Mouse (Mus musculus) mouse embryonic stem cell (cell line): ENCODE measurements around the gene Slc35e3.

Experiments used
- in situ Hi-C, 2 experiments: fragments of 300-500 bp; cut with MboI; formaldehyde crosslinking; loops; 1 replicate in 1 of 2; 3 replicates in 1 of 2; pipeline ENCODE4 v1.14.3; 2019 to 2020; ENCODE audit warnings: low sequenced_read_pairs in 2 of 2, low pct_unique_long_range_greater_than_20kb in 1 of 2, mixed read lengths in 1 of 2; ENCODE audit not compliant: unreplicated experiment in 1 of 2

Gene Slc35e3

DNA sequence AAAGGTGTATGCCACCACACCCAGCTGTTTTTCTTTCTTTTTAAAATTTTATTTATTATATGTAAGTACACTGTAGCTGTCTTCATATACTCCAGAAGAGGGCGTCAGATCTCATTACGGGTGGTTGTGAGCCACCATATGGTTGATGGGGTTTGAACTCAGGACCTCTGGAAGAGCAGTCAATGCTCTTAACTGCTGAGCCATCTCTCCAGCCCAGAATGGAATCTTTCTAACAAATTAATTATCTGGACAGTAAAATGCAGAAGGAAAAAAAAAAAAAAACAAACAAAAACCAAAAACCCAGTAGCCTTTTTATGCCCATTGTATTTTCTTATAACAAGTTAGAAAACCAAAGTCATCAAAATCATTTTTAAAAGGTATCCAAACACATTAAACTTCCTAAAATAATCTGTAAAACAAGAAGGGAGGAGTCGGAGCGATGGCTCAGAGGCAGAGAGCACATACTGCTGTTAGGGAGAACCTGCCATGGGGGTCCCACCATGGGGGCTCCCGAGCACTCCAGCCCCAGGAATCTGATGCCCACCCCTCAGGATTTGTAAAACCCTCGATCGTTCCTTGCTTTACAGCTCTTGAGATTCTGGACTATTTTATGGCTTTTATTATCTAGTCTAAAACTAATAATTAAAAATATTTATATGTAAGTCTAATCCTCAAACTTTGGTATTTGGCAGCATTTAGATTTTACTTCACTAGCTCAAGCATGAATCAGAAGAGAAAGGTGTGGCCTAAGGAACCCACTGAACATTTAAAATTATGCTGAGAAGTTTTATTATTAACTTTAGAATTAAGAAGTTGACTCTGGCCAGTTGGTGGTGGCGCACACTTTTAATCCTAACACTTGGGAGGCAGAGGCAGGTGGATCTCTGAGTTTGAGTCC lies 7.8 kb upstream of the Slc35e3 start:
- in situ Hi-C loops, result no loop called here

GRCm38 (mm10) chr10:117752851-117753647 lies 6.9 kb upstream of the Slc35e3 start:
- in situ Hi-C loops, result no loop called here

DNA sequence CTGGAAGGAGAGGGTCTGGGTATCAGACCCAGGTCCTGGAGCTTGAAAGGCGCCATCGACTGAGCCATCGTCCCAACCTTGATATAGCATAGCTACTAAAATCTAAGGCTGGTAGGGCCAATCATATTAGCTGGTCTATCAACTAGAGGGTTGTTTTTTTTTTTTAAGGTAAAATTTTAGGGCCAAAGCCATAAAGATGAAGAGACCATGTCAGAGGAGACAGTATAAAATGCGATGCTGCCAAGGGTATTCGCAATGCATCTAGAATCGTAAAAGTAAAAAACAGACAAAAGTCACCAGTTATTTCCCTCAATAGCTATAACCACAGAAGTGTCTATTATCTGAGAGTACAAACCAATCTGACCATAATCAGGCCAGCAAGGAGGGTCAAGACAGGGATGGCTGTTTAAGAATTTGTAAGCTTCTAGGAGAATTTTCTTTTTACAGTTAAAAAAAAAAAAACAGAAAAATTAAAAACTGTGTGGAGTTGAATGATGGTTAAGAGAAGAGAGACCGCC lies 6.2 kb upstream of the Slc35e3 start:
- in situ Hi-C loops, result no loop called here

DNA sequence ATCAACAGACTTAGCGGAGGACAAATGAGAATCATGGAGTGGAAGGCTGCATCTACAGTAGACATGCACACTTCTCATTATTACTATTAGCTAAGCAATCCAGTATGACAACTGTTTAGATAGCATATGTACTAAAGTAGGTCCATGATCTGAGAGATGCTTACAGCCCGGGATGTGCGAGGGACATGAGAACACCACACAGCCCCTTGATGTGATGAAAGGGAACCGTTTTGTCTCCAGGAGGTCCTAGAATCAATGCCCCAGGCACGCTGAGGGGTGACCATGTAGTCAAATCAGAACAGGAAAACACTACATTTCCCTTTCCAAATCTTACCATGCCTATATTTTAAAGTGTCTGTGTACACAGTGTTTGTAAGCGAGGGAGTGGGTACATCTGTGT lies 5.6 kb upstream of the Slc35e3 start:
- in situ Hi-C loops, result no loop called here

GRCm38 (mm10) chr10:117751282-117751610 lies 5.1 kb upstream of the Slc35e3 start:
- in situ Hi-C loops, result no loop called here

DNA sequence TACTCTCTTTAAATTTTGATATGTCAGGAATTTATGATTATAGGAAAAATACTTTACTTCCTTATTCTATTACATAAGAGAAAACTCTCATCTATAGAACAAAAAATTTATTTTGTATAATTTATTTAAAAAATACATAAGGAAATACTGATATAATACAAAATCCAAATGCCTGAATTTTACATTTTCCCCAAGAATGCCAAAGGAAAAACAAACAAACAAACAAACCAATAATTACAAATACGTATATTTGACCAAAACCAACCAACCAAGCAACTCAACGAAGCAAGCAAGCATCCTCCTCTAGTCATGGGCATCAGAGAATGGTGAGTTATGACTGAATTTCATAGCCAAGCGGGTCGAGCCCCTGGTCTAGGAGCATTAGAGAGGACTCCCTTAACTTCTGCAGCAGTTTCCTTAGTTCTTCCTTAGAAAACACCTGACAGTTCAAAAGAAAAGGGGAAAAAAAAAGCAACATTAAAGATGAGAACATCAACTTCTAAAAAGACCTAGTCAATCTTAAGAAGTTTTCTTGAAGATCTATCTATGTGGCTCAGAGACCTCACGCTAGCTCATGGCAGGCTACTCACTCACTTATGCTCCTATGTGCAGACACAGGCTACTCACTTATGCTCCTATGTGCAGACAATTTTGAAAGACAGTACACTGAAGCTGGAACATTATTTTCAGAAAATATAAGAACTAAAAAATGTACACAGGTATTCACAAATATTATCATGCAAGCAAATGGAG lies 4.5 kb upstream of the Slc35e3 start:
- in situ Hi-C loops, result no loop called here

GRCm38 (mm10) chr10:117749787-117750343 lies 3.7 kb upstream of the Slc35e3 start:
- in situ Hi-C loops, result loop anchor here in 1 of 2 experiments (25.0 kb wide), 1 partner anchor 287 kb away; no protein-coding TSS in a partner anchor

DNA sequence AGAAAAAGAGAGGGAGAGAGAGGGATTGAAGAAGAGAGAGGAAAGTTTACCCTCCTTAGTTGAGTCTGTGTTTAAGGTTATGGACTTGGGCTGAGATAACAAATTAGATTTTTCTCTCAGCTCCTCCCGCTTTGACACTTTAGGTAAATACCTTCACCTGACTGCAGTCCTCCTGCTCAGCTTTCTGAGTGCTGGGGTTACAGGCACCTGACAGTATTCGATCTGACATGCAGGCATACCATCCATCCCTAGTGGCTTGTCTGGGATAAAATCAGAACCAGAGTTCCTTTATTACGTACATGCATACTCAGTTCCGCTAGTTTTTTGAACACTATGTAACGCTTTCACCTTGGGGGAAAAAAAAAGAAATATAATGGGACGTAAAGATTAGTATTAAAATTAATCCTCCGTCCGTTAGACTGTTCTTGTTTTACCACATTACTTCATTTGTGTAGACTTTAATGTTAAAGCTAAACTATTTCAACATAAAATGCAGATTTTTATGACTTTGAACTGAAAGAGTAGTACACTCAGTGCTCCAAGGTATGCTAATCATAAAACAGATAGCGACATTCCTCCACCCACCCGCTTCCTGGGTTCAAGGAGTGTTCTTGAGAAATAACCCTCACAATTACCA lies 3.0 kb upstream of the Slc35e3 start:
- in situ Hi-C loops, result loop anchor here in 1 of 2 experiments (25.0 kb wide), 1 partner anchor 288 kb away; no protein-coding TSS in a partner anchor

GRCm38 (mm10) chr10:117748276-117749049 lies 2.3 kb upstream of the Slc35e3 start:
- in situ Hi-C loops, result loop anchor here in 1 of 2 experiments (25.0 kb wide), 1 partner anchor 289 kb away; no protein-coding TSS in a partner anchor

- in situ Hi-C loops, result loop anchor here in 1 of 2 experiments (25.0 kb wide), 1 partner anchor 290 kb away; no protein-coding TSS in a partner anchor
Observed at GRCm38 (mm10) chr10:117747711-117748110, 1.5 kb upstream of the Slc35e3 start.

DNA sequence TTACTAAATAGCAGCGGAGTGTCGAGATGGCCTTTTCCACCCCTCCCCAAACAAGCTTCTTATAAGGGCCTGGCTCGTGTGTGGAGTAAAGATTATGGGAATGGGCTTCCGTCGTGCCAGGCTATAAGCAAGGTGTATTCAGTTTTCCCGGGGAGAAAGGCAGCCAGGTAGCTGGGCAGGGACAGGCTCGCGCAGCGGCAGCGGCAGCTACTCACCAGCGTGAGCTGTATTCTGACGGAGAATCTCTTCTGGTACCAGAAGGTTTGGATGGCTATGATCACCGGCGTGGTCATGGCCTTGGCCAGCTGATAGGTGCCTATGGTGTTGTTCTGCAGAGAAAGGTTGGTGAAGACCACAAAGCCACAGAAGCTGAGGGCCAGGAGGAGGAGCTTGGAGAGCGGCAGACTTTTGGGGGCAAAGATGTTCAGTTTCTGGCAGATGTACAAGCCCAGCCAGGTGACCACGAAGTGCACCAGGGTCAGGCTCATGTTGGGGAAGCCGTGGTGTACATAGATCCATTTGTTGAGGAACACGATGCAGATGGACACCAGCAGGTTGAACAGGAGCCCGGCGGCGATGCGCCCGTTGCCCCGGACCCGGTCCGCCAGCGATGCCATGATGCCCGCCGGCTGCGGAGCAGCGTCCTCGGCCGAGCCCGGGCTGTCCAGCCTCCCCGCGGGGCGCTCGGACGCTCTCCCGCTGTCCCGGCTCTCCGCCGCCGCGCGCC lies 432 bp downstream of the Slc35e3 start:
- in situ Hi-C loops, result loop anchor here in 1 of 2 experiments (25.0 kb wide), 1 partner anchor 292 kb away; no protein-coding TSS in a partner anchor

- in situ Hi-C loops, result loop anchor here in 1 of 2 experiments (25.0 kb wide), 1 partner anchor 293 kb away; no protein-coding TSS in a partner anchor
Observed at GRCm38 (mm10) chr10:117743917-117744316, 2.2 kb downstream of the Slc35e3 start.

DNA sequence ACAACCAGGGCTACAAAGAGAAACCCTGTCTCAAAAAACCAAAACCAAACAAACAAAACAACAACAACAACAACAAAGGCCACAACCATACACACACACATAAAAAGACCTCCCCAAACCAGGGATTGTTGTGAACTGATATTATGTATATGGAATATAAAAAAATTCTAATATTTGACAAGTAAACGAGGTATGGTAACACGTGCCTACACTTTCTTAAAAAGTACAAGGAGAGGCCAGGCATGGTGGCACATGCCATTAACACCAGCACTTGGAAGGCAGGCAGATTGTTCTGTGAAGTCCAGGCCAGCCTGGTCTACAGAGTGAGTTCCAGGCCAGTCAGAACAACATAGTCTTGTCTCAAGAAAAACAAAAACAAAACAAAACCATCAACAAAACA lies 3.0 kb downstream of the Slc35e3 start:
- in situ Hi-C loops, result loop anchor here in 1 of 2 experiments (25.0 kb wide), 1 partner anchor 294 kb away; no protein-coding TSS in a partner anchor

GRCm38 (mm10) chr10:117742618-117743017 lies 3.5 kb downstream of the Slc35e3 start:
- in situ Hi-C loops, result loop anchor here in 1 of 2 experiments (25.0 kb wide), 1 partner anchor 295 kb away; no protein-coding TSS in a partner anchor

DNA sequence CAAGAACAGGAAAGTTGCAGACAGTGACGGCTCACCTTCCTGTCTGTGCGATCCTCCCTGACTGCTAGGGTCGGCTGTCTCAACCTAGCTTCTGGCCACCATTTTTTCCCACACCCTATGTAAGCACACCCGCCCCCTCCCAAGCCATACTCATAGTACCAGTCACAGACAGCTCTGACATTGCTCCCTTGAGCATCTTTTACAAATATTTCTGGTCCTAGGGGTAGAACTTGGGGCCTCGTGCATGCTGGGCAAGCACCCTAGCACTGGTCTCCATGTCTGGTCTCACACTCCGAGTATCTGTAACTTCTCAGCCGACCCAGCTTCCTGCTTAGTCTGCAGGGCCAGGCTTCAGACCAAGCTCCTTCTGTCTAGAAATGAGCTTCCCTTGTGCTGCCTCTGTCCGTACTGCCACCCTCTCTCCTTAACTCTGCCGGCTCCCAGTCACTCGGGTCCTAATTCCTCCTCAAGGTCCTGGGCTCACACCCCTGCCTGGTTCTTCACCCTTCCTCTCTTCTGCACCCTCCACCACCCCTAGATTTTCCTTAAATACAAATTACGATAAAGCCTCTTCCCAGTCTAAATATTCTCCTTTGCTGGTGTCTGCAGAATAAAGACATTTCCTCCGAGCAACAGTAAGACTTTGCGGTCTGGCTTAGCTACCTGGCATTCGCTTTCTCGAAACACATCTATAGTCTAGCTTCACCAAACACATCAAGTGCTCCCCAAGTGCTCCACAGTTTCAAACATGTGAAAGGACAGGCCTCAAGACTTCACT lies 4.3 kb downstream of the Slc35e3 start:
- in situ Hi-C loops, result loop anchor here in 1 of 2 experiments (25.0 kb wide), 1 partner anchor 295 kb away; no protein-coding TSS in a partner anchor
